Mouse (Mus musculus): ENCODE data around the gene A630001G21Rik.

A630001G21Rik gene

GRCm38 (mm10) chr1:85771976-85772375 is 6.5 kb downstream of the A630001G21Rik start:
- DNase-seq (ENCODE audit: low spot score in 2 of 2) = no peak

GRCm38 (mm10) chr1:85767754-85768153 is 10.7 kb downstream of the A630001G21Rik start:
- no peak for DNase-seq (ENCODE audit: low spot score in 2 of 2)

- DNase-seq (ENCODE audit: low spot score in 2 of 2) = no peak
Observed at GRCm38 (mm10) chr1:85766120-85766519, 12.3 kb downstream of the A630001G21Rik start.

- DNase-seq (ENCODE audit: low spot score in 2 of 2) = no peak
Observed at GRCm38 (mm10) chr1:85764291-85764690, 14.2 kb downstream of the A630001G21Rik start.

- no peak for DNase-seq (ENCODE audit: low spot score in 2 of 2)
Observed at GRCm38 (mm10) chr1:85763386-85763785, 15.1 kb downstream of the A630001G21Rik start.

- DNase-seq (ENCODE audit: low spot score in 2 of 2) = no peak
Observed at GRCm38 (mm10) chr1:85761665-85762064, 16.8 kb downstream of the A630001G21Rik start.

- no peak for DNase-seq (ENCODE audit: low spot score in 2 of 2)
Observed at GRCm38 (mm10) chr1:85758969-85759293, 19.5 kb downstream of the A630001G21Rik start.

- DNase-seq (ENCODE audit: low spot score in 2 of 2) = no peak
Observed at GRCm38 (mm10) chr1:85758231-85758968, 20.0 kb downstream of the A630001G21Rik start.

GRCm38 (mm10) chr1:85757531-85758230 is 20.8 kb downstream of the A630001G21Rik start:
- DNase-seq (ENCODE audit: low spot score in 2 of 2) = no peak

- peak; percentile 43 to 46 for DNase-seq (ENCODE audit: low spot score in 2 of 2)
Observed at GRCm38 (mm10) chr1:85751932-85752680, 26.3 kb downstream of the A630001G21Rik start.

GRCm38 (mm10) chr1:85751494-85751893 is 26.9 kb downstream of the A630001G21Rik start:
- DNase-seq (ENCODE audit: low spot score in 2 of 2) = peak; percentile 61 to 62

GRCm38 (mm10) chr1:85750650-85751049 is 27.8 kb downstream of the A630001G21Rik start:
- no peak for DNase-seq (ENCODE audit: low spot score in 2 of 2)

- no peak for DNase-seq (ENCODE audit: low spot score in 2 of 2)
Observed at GRCm38 (mm10) chr1:85749829-85750228, 28.6 kb downstream of the A630001G21Rik start.

- DNase-seq (ENCODE audit: low spot score in 2 of 2) = no peak
Observed at GRCm38 (mm10) chr1:85746511-85746910, 31.9 kb downstream of the A630001G21Rik start.

GRCm38 (mm10) chr1:85744539-85744938 is 33.9 kb downstream of the A630001G21Rik start:
- DNase-seq (ENCODE audit: low spot score in 2 of 2) = no peak

- no peak for DNase-seq (ENCODE audit: low spot score in 2 of 2)
Observed at GRCm38 (mm10) chr1:85742916-85743505, 35.4 kb downstream of the A630001G21Rik start.

- DNase-seq (ENCODE audit: low spot score in 2 of 2) = no peak
Observed at GRCm38 (mm10) chr1:85742333-85742732, 36.1 kb downstream of the A630001G21Rik start.

- DNase-seq (ENCODE audit: low spot score in 2 of 2) = no peak
Observed at GRCm38 (mm10) chr1:85740923-85741322, 37.5 kb downstream of the A630001G21Rik start.

- peak; percentile 50 to 51 for DNase-seq (ENCODE audit: low spot score in 2 of 2)
Observed at GRCm38 (mm10) chr1:85739819-85740218, 38.6 kb downstream of the A630001G21Rik start.

- DNase-seq (ENCODE audit: low spot score in 2 of 2) = peak; percentile 51 to 60
Observed at GRCm38 (mm10) chr1:85739000-85739399, 39.4 kb downstream of the A630001G21Rik start.

- DNase-seq (ENCODE audit: low spot score in 2 of 2) = peak; percentile 83 to 90
Observed at GRCm38 (mm10) chr1:85736355-85737184, 41.9 kb downstream of the A630001G21Rik start.
